Mouse (Mus musculus): ENCODE data around the gene Tbc1d9. TPM values are rescaled to one million over a fixed set of nuclear protein-coding genes. Genes with fewer than 3 reads are reported as not detected.

The Tbc1d9 gene
- polyA plus RNA-seq, 1 experiment: 5.4 TPM

DNA sequence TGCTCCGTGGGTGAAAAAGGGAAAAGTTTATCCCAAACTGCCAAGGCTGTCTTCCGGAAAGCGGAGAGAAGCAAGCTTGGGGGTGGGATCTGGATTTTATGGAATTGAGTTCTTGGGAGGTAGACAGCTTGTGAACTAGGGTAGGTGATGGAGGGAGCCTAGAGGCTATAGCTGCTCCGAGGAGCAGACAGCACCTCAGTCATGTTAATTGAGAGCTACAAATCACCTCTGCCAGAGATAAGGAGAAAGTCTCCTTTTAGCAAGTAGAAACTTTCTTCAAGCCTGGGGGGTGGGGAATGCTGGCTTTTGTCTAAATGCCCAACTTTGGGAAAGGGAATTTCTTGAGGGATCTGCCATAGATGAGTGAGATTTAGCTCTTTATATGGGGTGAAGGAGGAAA, 10.0 kb upstream of the Tbc1d9 start:
- no peak overlapping the region for H3K27ac ChIP-seq (ENCODE audit: insufficient read depth, low read length)
- H3K4me1 ChIP-seq (ENCODE audit: control insufficient read depth, insufficient read depth, low read length): no peaks in the 10 kb centered on the region
- no peak overlapping the region for H3K4me3 ChIP-seq (ENCODE audit: insufficient read depth, low read length)
- TF ChIP-seq CTCF (IDR thresholded peaks at IDR 0.05; ENCODE audit: borderline replicate concordance, insufficient read depth, low read length) (no peak), POLR2A (IDR thresholded peaks at IDR 0.05; ENCODE audit: low read depth, low read length) (no peak)

DNA sequence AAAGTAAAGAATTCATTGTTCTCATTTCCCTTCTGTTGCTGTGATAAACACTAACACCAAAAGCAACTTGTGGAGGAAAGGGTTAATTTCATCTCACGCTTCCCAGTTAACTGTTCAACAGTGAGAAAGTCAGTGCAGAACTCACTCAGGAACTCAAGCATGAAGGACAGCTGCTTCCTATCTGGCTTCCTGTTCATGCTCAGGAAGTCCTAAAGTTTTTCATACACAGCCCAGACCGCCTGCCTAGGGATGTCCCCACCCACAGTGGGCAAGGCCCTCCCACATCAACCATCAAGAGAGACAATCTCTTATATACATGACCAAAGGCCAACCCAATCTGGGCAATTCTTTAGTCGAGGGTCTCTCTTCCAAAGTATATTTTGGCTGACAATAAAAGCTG, 6.2 kb upstream of the Tbc1d9 start:
- no peak overlapping the region for H3K4me3 ChIP-seq (ENCODE audit: insufficient read depth, low read length)
- H3K4me1 ChIP-seq (ENCODE audit: control insufficient read depth, insufficient read depth, low read length): no peaks in the 10 kb centered on the region
- TF ChIP-seq CTCF (IDR thresholded peaks at IDR 0.05; ENCODE audit: borderline replicate concordance, insufficient read depth, low read length) (no peak), POLR2A (IDR thresholded peaks at IDR 0.05; ENCODE audit: low read depth, low read length) (no peak)
- no peak overlapping the region for H3K27ac ChIP-seq (ENCODE audit: insufficient read depth, low read length)

- Histone ChIP-seq H3K4me1 (ENCODE audit: control insufficient read depth, insufficient read depth, low read length) (no peaks in the 10 kb centered on the region), H3K27ac (ENCODE audit: insufficient read depth, low read length) (no peak overlapping the region), H3K4me3 (ENCODE audit: insufficient read depth, low read length) (no peak overlapping the region)
- TF ChIP-seq CTCF (IDR thresholded peaks at IDR 0.05; ENCODE audit: borderline replicate concordance, insufficient read depth, low read length) (no peak), POLR2A (IDR thresholded peaks at IDR 0.05; ENCODE audit: low read depth, low read length) (no peak)
Measured at GRCm38 (mm10) chr8:83159615-83160014, 5.5 kb upstream of the Tbc1d9 start.

DNA sequence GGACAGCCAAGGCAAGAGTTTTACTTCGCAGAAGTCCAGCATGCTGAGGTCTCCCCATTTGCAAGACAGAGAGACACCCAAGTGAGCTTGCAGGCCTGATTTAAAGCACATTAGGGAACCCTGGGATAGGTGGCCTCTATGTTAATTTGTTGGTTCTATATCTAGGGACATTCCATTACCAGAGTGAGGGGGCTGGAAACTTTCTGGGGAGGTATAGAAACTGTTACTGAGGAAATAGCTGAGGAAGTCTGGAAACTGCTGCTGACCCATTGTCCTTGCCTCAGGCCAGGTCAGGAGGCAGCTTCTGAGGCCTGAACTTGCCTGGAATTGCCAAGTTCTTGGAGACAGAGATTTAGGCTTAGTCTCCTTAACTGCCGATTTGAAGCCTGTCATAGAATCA, 4.5 kb upstream of the Tbc1d9 start:
- no peak for TF ChIP-seq POLR2A (IDR thresholded peaks at IDR 0.05; ENCODE audit: low read depth, low read length)
- no peak for TF ChIP-seq CTCF (IDR thresholded peaks at IDR 0.05; ENCODE audit: borderline replicate concordance, insufficient read depth, low read length)

GRCm38 (mm10) chr8:83165931-83166867, 1.0 kb downstream of the Tbc1d9 start, which contains the start of gene Gm10645:
Gm10645 (minus strand) TSS chr8:83166170.
- TF ChIP-seq POLR2A (IDR thresholded peaks at IDR 0.05; ENCODE audit: low read depth, low read length): no peak; the same call in 1 of the 2 replicates
- TF ChIP-seq CTCF (IDR thresholded peaks at IDR 0.05; ENCODE audit: borderline replicate concordance, insufficient read depth, low read length): no peak
- Histone ChIP-seq H3K4me1 (ENCODE audit: control insufficient read depth, insufficient read depth, low read length) (no peaks in the 10 kb centered on the region), H3K27ac (ENCODE audit: insufficient read depth, low read length) (no peak within 1 kb of the TSS), H3K4me3 (ENCODE audit: insufficient read depth, low read length) (peak within 1 kb of the TSS; percentile 58)

More for the DNA sequence above, 4.5 kb upstream of the Tbc1d9 start:
- no peak overlapping the region for H3K4me3 ChIP-seq (ENCODE audit: insufficient read depth, low read length)
- H3K4me1 ChIP-seq (ENCODE audit: control insufficient read depth, insufficient read depth, low read length): no peaks in the 10 kb centered on the region
- H3K27ac ChIP-seq (ENCODE audit: insufficient read depth, low read length): no peak overlapping the region

GRCm38 (mm10) chr8:83167932-83168331, 2.8 kb downstream of the Tbc1d9 start:
- H3K4me3 ChIP-seq (ENCODE audit: insufficient read depth, low read length): no peak overlapping the region
- TF ChIP-seq CTCF (IDR thresholded peaks at IDR 0.05; ENCODE audit: borderline replicate concordance, insufficient read depth, low read length) (no peak), POLR2A (IDR thresholded peaks at IDR 0.05; ENCODE audit: low read depth, low read length) (no peak)
- H3K27ac ChIP-seq (ENCODE audit: insufficient read depth, low read length): no peak overlapping the region
- H3K4me1 ChIP-seq (ENCODE audit: control insufficient read depth, insufficient read depth, low read length): no peaks in the 10 kb centered on the region

GRCm38 (mm10) chr8:83169127-83169526, 4.0 kb downstream of the Tbc1d9 start:
- Histone ChIP-seq H3K4me3 (ENCODE audit: insufficient read depth, low read length) (no peak overlapping the region), H3K27ac (ENCODE audit: insufficient read depth, low read length) (no peak overlapping the region), H3K4me1 (ENCODE audit: control insufficient read depth, insufficient read depth, low read length) (no peaks in the 10 kb centered on the region)
- TF ChIP-seq POLR2A (IDR thresholded peaks at IDR 0.05; ENCODE audit: low read depth, low read length): no peak
- no peak for TF ChIP-seq CTCF (IDR thresholded peaks at IDR 0.05; ENCODE audit: borderline replicate concordance, insufficient read depth, low read length)

GRCm38 (mm10) chr8:83169709-83170108, 4.6 kb downstream of the Tbc1d9 start:
- no peaks in the 10 kb centered on the region for H3K4me1 ChIP-seq (ENCODE audit: control insufficient read depth, insufficient read depth, low read length)
- H3K4me3 ChIP-seq (ENCODE audit: insufficient read depth, low read length): no peak overlapping the region
- no peak for TF ChIP-seq POLR2A (IDR thresholded peaks at IDR 0.05; ENCODE audit: low read depth, low read length)
- TF ChIP-seq CTCF (IDR thresholded peaks at IDR 0.05; ENCODE audit: borderline replicate concordance, insufficient read depth, low read length): no peak
- no peak overlapping the region for H3K27ac ChIP-seq (ENCODE audit: insufficient read depth, low read length)

DNA sequence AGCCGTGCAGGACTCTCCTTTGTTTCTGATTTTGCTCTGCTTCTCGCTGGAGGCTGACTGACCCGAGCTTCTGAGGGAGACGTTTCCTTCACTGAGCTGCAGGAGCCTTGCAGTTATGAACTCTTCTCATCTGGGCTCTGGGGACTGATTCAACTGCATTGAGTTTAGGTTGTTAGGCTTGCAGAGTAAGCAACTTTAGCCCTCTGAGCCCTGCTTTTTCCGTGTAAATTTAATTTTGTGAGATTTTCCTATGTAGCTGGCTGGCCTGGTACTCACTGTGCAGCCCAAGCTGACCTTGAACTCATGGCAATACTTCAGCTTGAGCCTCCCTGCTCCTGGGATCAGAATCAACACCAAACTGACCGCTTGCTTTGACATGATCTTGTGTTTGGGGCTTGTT, 5.7 kb downstream of the Tbc1d9 start:
- TF ChIP-seq POLR2A (IDR thresholded peaks at IDR 0.05; ENCODE audit: low read depth, low read length) (no peak), CTCF (IDR thresholded peaks at IDR 0.05; ENCODE audit: borderline replicate concordance, insufficient read depth, low read length) (no peak)
- H3K27ac ChIP-seq (ENCODE audit: insufficient read depth, low read length): no peak overlapping the region
- no peak overlapping the region for H3K4me3 ChIP-seq (ENCODE audit: insufficient read depth, low read length)
- H3K4me1 ChIP-seq (ENCODE audit: control insufficient read depth, insufficient read depth, low read length): no peaks in the 10 kb centered on the region

GRCm38 (mm10) chr8:83175680-83176079, 10.5 kb downstream of the Tbc1d9 start:
- TF ChIP-seq CTCF (IDR thresholded peaks at IDR 0.05; ENCODE audit: borderline replicate concordance, insufficient read depth, low read length) (no peak), POLR2A (IDR thresholded peaks at IDR 0.05; ENCODE audit: low read depth, low read length) (no peak)
- no peak overlapping the region for H3K27ac ChIP-seq (ENCODE audit: insufficient read depth, low read length)
- no peak overlapping the region for H3K4me3 ChIP-seq (ENCODE audit: insufficient read depth, low read length)
- H3K4me1 ChIP-seq (ENCODE audit: control insufficient read depth, insufficient read depth, low read length): no peaks in the 10 kb centered on the region; the same call in 1 of the 2 replicates
